Mouse (Mus musculus) E14TG2a.4 (cell line): ENCODE data around the gene Atxn7l1.

Experiments used
- H3K27me3 ChIP-seq: 2 replicates; pipeline ENCODE4 v1.6.1; 2014; ENCODE audit warnings: low read length, control low read depth; ENCODE audit not compliant: insufficient read depth
- H3K36me3 ChIP-seq: 2 replicates; pipeline ENCODE4 v1.6.1; 2014; ENCODE audit warnings: low read length, control low read depth; ENCODE audit not compliant: insufficient read depth
- H3K4me1 ChIP-seq: replicated peaks from 2 replicates; pipeline ENCODE4 v1.6.1; 2014; ENCODE audit warnings: low read depth, low read length, control low read depth
- H3K4me3 ChIP-seq: replicated peaks from 2 replicates; pipeline ENCODE4 v1.5.1; 2014; ENCODE audit warnings: mild to moderate bottlenecking, low read length
- H3K9me3 ChIP-seq: 2 replicates; pipeline ENCODE4 v1.6.1; 2014; ENCODE audit warnings: low read length, control low read depth
- CTCF ChIP-seq: conservative IDR thresholded peaks from 2 replicates; pipeline ENCODE4 v1.5.1; 2014; ENCODE audit warnings: low read length
- NANOG ChIP-seq: IDR thresholded peaks from 2 replicates; pipeline ENCODE4 v1.6.1; 2014; ENCODE audit warnings: borderline replicate concordance, low read length, mixed read lengths
- POU5F1 ChIP-seq: IDR thresholded peaks from 2 replicates; pipeline ENCODE4 v1.6.1; 2014; ENCODE audit warnings: low read length, borderline replicate concordance

The Atxn7l1 gene

DNA sequence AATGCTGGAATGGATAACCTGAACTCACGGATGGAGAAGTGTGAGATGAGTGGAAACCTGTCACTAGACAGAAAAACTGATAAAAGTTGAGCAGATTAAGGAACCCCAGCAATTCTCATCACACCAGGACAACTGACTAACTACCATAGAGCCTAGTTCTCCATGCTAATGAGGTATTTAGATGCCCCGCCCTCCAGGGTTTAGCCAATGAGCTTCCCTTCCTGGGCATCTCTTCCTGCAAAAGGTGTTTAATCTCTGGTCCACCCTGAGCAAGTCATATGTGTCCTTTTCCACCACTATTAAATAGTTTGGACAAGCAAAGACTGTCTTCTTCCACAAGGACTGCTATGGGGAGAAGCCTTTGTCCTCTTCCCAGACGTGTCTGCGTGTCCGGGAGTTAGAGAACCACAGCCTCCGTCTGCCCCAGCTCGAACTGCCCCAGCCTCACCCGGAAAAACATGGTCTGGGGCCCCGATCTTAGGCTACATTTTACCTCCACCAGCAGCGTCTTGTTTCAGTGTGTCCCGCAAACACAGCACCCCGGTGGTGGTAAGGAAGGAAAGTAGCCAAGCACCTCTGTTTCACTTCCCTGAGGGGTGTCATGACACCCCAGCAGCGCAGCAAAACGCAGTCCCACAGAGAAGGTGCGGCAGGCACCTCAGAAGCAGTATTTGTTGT lies 28.7 kb upstream of the Atxn7l1 start:
- TF ChIP-seq CTCF (no peak), POU5F1 (no peak), NANOG (no peak)
- peak overlapping the region; percentile 78 for H3K4me3 ChIP-seq

GRCm38 (mm10) chr12:33125594-33126227 lies 21.8 kb upstream of the Atxn7l1 start:
- H3K4me1 ChIP-seq: peaks cover 52% of the 10 kb centered on the region
- no peak overlapping the region for H3K4me3 ChIP-seq
- peaks cover 4% of the 10 kb centered on the region; the same call in 1 of the 2 replicates for H3K27me3 ChIP-seq
- no peaks in the 10 kb centered on the region for H3K9me3 ChIP-seq
- TF ChIP-seq POU5F1: no peak
- TF ChIP-seq NANOG: no peak
- TF ChIP-seq CTCF: no peak
- no peaks in the 10 kb centered on the region for H3K36me3 ChIP-seq

More for the DNA sequence above, 28.7 kb upstream of the Atxn7l1 start:
- no peaks in the 10 kb centered on the region for H3K36me3 ChIP-seq
- peaks cover 11% of the 10 kb centered on the region for H3K4me1 ChIP-seq
- no peaks in the 10 kb centered on the region for H3K9me3 ChIP-seq
- peaks cover 8% of the 10 kb centered on the region for H3K27me3 ChIP-seq

DNA sequence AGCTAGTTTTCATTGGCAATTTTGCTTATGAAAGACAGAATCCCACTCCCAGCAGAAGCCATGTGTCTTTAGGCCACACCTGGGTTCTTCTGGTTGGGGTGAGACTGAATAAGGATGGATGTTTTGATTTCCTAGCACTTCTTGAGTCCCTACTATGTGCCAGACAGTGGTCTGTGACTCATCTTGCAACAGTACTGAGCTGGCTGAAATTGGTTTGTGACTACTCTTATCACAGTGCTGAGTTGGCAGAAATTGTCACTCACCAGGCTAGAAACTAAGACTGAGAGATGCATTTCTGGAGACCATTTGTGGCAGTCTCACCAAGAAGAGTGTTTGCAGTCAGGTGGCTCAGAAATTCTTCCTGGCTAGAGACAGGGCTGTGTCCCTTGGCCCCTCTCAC lies 21.2 kb upstream of the Atxn7l1 start:
- H3K27me3 ChIP-seq: peaks cover 4% of the 10 kb centered on the region; the same call in 1 of the 2 replicates
- no peaks in the 10 kb centered on the region for H3K36me3 ChIP-seq
- no peak overlapping the region for H3K4me3 ChIP-seq
- H3K9me3 ChIP-seq: no peaks in the 10 kb centered on the region
- H3K4me1 ChIP-seq: peaks cover 57% of the 10 kb centered on the region
- TF ChIP-seq POU5F1: no peak
- no peak for TF ChIP-seq CTCF

- Histone ChIP-seq H3K9me3 (no peaks in the 10 kb centered on the region), H3K27me3 (no peaks in the 10 kb centered on the region)
- no peak for TF ChIP-seq POU5F1
- TF ChIP-seq CTCF: no peak
- no peak for TF ChIP-seq NANOG
These were observed 19.4 kb upstream of the Atxn7l1 start for GRCm38 (mm10) chr12:33128121-33128520.

GRCm38 (mm10) chr12:33128702-33129101 lies 18.8 kb upstream of the Atxn7l1 start:
- Histone ChIP-seq H3K4me3 (peak overlapping the region; percentile 63), H3K9me3 (no peaks in the 10 kb centered on the region), H3K4me1 (peaks cover 78% of the 10 kb centered on the region), H3K27me3 (no peaks in the 10 kb centered on the region), H3K36me3 (no peaks in the 10 kb centered on the region)
- no peak for TF ChIP-seq POU5F1
- no peak for TF ChIP-seq CTCF
- no peak for TF ChIP-seq NANOG

More at GRCm38 (mm10) chr12:33128121-33128520, 19.4 kb upstream of the Atxn7l1 start:
- no peak overlapping the region for H3K4me3 ChIP-seq
- H3K4me1 ChIP-seq: peaks cover 75% of the 10 kb centered on the region
- no peaks in the 10 kb centered on the region for H3K36me3 ChIP-seq

GRCm38 (mm10) chr12:33129410-33129809 lies 18.1 kb upstream of the Atxn7l1 start:
- H3K4me3 ChIP-seq: peak overlapping the region; percentile 63
- no peaks in the 10 kb centered on the region for H3K9me3 ChIP-seq
- H3K36me3 ChIP-seq: no peaks in the 10 kb centered on the region
- H3K27me3 ChIP-seq: no peaks in the 10 kb centered on the region
- peaks cover 78% of the 10 kb centered on the region for H3K4me1 ChIP-seq
- TF ChIP-seq POU5F1 (no peak), NANOG (no peak; the same call in 1 of the 2 replicates), CTCF (no peak)

- H3K4me3 ChIP-seq: peak overlapping the region; percentile 62
- peaks cover 75% of the 10 kb centered on the region for H3K4me1 ChIP-seq
- H3K9me3 ChIP-seq: no peaks in the 10 kb centered on the region
- no peak for TF ChIP-seq POU5F1
- no peak for TF ChIP-seq CTCF
- TF ChIP-seq NANOG: no peak
- no peaks in the 10 kb centered on the region for H3K36me3 ChIP-seq
- no peaks in the 10 kb centered on the region for H3K27me3 ChIP-seq
These were observed 17.1 kb upstream of the Atxn7l1 start for GRCm38 (mm10) chr12:33130401-33130800.

DNA sequence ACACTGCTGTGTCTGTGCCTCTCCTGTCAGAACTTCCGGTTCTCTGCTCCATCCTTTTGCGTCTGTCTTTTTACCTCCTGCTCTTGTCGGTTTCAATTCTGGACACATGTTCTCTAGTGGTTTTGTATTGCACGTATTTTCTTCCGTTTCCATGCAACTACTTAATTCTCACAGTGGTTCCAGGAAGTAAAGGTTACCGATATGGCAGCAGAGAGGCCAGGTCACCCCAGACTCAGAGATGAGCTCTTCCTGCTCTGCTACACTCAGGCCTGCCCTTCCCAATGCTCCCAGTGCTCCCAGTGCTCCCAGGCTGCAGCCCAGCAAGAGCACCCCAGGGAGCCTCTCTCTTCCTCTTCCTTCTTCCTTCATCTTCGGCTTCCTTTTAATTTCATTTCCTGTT lies 15.7 kb upstream of the Atxn7l1 start:
- H3K36me3 ChIP-seq: 0 out of 2 replicates have a peak, but pooled peaks cover 4% of the 10 kb centered on the region
- peak overlapping the region; percentile 35; the same call in 1 of the 2 replicates for H3K4me3 ChIP-seq
- no peaks in the 10 kb centered on the region for H3K9me3 ChIP-seq
- H3K27me3 ChIP-seq: no peaks in the 10 kb centered on the region
- H3K4me1 ChIP-seq: peaks cover 69% of the 10 kb centered on the region
- TF ChIP-seq NANOG: no peak
- no peak for TF ChIP-seq POU5F1
- no peak for TF ChIP-seq CTCF

- Histone ChIP-seq H3K9me3 (no peaks in the 10 kb centered on the region), H3K4me3 (no peak overlapping the region), H3K4me1 (peaks cover 17% of the 10 kb centered on the region), H3K36me3 (peaks cover 24% of the 10 kb centered on the region), H3K27me3 (no peaks in the 10 kb centered on the region)
- TF ChIP-seq NANOG (no peak), CTCF (no peak), POU5F1 (no peak)
These were observed 9.6 kb upstream of the Atxn7l1 start for GRCm38 (mm10) chr12:33137857-33138256.
